Mouse (Mus musculus) kidney, embryonic 14.5 days (tissue): ENCODE results near the gene L2hgdh. TPM values are rescaled to one million over a fixed set of nuclear protein-coding genes. Genes with fewer than 3 reads are reported as not detected.
A peak's percentile ranks its signal among the peaks of the same experiment; 100 is the strongest.

ENCODE experiments used
- ATAC-seq: fragments of 200-750 bp; cut with Nextera tagmentation; 2 replicates; pipeline ENCODE4 v1.8.0; 2017; ENCODE audit warnings: moderate number of reproducible peaks, mild to moderate bottlenecking, moderate TSS enrichment, moderate library complexity; ENCODE audit not compliant: low FRiP score, low TSS enrichment
- H3K27ac ChIP-seq: fragments of 300-500 bp; sonication (generic); 2 replicates; pipeline ENCODE4 v1.5.1; 2014; ENCODE audit warnings: low read depth, mild to moderate bottlenecking, low read length, moderate library complexity, mixed read lengths
- H3K27me3 ChIP-seq: fragments of 300-500 bp; sonication (generic); 2 replicates; pipeline ENCODE4 v1.6.1; 2014; ENCODE audit warnings: mild to moderate bottlenecking, low read length; ENCODE audit not compliant: control insufficient read depth, insufficient read depth
- H3K36me3 ChIP-seq: fragments of 300-500 bp; sonication (generic); 2 replicates; pipeline ENCODE4 v1.6.1; 2014; ENCODE audit warnings: low read length, mixed read lengths; ENCODE audit not compliant: control insufficient read depth, insufficient read depth
- H3K4me1 ChIP-seq: fragments of 300-500 bp; sonication (generic); 2 replicates; pipeline ENCODE4 v1.6.1; 2014; ENCODE audit warnings: low read length, mixed read lengths; ENCODE audit not compliant: control insufficient read depth, insufficient read depth
- H3K4me2 ChIP-seq: fragments of 300-500 bp; sonication (generic); replicated peaks from 2 replicates; pipeline ENCODE4 v1.6.1; 2014; ENCODE audit warnings: low read depth, mild to moderate bottlenecking, low read length
- H3K4me3 ChIP-seq: fragments of 300-500 bp; sonication (generic); 2 replicates; pipeline ENCODE4 v1.5.1; 2014; ENCODE audit warnings: mild to moderate bottlenecking, low read length
- H3K9ac ChIP-seq: fragments of 300-500 bp; sonication (generic); 2 replicates; pipeline ENCODE4 v1.6.1; 2014; ENCODE audit warnings: low read depth, mild to moderate bottlenecking, low read length, moderate library complexity
- H3K9me3 ChIP-seq: fragments of 300-500 bp; sonication (generic); 2 replicates; pipeline ENCODE4 v1.6.1; 2016; ENCODE audit warnings: low read length; ENCODE audit not compliant: control insufficient read depth
- WGBS: fragments of 180-500 bp; shearing (Covaris S2); extraction: QIAGEN DNeasy Blood & Tissue Kit; methylation state at CpG from one replicate; pipeline ENCODE4 v1.1.7; 2014; 5-methylcytosine and 5-hydroxymethylcytosine counted together
- polyA plus RNA-seq: library from polyadenylated mRNA; unstranded; fragments of >200 nt; fragmentation: Nextera tagmentation; extraction: Ambion mirVana; gene quantifications from 2 replicates; pipeline ENCODE4 v1.2.1, GENCODE M21; 2014

Gene L2hgdh
- polyA plus RNA-seq, 1 experiment from 2014 or later: 19.5 TPM

DNA sequence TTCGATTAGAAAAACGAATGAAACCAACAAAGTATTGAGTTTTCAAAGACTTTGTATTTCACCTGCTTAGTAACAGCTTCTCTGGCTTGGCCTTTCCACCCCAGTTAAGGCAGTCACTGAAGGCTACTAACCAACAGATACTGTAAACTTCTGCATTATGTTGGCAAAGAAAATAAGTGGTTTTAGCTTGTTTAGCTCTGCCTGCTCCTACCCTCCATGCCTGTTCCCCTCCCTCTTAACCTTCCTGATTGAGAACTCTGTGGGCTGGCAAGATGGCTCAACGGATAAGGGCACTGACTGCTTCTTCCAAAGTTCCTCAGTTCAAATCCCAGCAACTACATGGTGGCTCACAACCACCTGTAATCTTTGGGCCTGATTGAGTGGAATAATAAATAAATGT lies 9.2 kb upstream of the L2hgdh start:
- WGBS: 82% methylated on average over 3 of the region's 3 CpGs
- H3K4me1 ChIP-seq: no peaks in the 10 kb centered on the region
- 0 out of 2 replicates have a peak, but pooled peaks have one; percentile 28 for ATAC-seq

GRCm38 (mm10) chr12:69733518-69733917 lies 8.8 kb upstream of the L2hgdh start:
- H3K9ac ChIP-seq: no peak overlapping the region
- no peaks in the 10 kb centered on the region for H3K36me3 ChIP-seq
- no peaks in the 10 kb centered on the region for H3K9me3 ChIP-seq
- ATAC-seq: no peak
- no peak overlapping the region for H3K27ac ChIP-seq
- no peaks in the 10 kb centered on the region for H3K27me3 ChIP-seq
- H3K4me1 ChIP-seq: no peaks in the 10 kb centered on the region
- WGBS: 7% methylated on average over 2 of the region's 2 CpGs
- H3K4me2 ChIP-seq: no peak overlapping the region
- H3K4me3 ChIP-seq: no peak overlapping the region

More for the DNA sequence above, 9.2 kb upstream of the L2hgdh start:
- Histone ChIP-seq H3K27ac (no peak overlapping the region), H3K4me2 (no peak overlapping the region), H3K36me3 (no peaks in the 10 kb centered on the region), H3K9me3 (no peaks in the 10 kb centered on the region), H3K27me3 (no peaks in the 10 kb centered on the region), H3K9ac (no peak overlapping the region), H3K4me3 (no peak overlapping the region)

- Histone ChIP-seq H3K27me3 (no peaks in the 10 kb centered on the region), H3K27ac (no peak overlapping the region), H3K36me3 (no peaks in the 10 kb centered on the region), H3K9ac (no peak overlapping the region), H3K9me3 (no peaks in the 10 kb centered on the region), H3K4me3 (no peak overlapping the region), H3K4me2 (no peak overlapping the region), H3K4me1 (no peaks in the 10 kb centered on the region)
- whole genome bisulfite sequencing: 49% methylated on average over 5 of the region's 5 CpGs
- no peak for ATAC-seq
Observed at GRCm38 (mm10) chr12:69732221-69732620, 7.5 kb upstream of the L2hgdh start.

DNA sequence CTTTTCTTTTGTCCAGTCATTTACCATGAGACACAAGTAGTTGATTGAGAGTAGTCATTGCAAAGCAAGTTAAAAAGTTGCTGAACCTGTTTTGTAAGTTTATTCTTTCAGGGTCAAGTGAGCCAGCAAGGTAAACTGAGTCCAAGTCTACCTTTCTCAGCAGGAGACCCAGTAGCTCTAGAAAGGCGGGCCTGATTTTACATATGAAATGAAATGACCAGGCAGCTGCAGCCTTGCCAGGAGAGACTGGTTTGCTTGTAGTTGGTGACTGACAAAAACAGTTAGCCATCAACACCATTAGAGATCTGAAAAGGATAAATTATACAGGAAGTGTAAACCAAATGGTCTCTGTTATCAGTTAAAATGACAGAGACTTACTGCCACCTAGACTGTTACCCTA lies 5.6 kb upstream of the L2hgdh start:
- Histone ChIP-seq H3K27ac (no peak overlapping the region), H3K9me3 (no peaks in the 10 kb centered on the region), H3K4me3 (no peak overlapping the region), H3K4me1 (0 out of 2 replicates have a peak, but pooled peaks cover 5% of the 10 kb centered on the region), H3K36me3 (no peaks in the 10 kb centered on the region), H3K9ac (no peak overlapping the region), H3K27me3 (no peaks in the 10 kb centered on the region), H3K4me2 (no peak overlapping the region)
- ATAC-seq: no peak
- WGBS: 94% methylated on average over 1 of the region's 1 CpGs

- Histone ChIP-seq H3K4me2 (no peak overlapping the region), H3K4me3 (no peak overlapping the region), H3K4me1 (0 out of 2 replicates have a peak, but pooled peaks cover 5% of the 10 kb centered on the region), H3K9me3 (no peaks in the 10 kb centered on the region), H3K27ac (no peak overlapping the region), H3K36me3 (no peaks in the 10 kb centered on the region), H3K27me3 (no peaks in the 10 kb centered on the region), H3K9ac (no peak overlapping the region)
- 100% methylated on average over 1 of the region's 1 CpGs for WGBS
- ATAC-seq: no peak
Observed at GRCm38 (mm10) chr12:69729246-69729645, 4.6 kb upstream of the L2hgdh start.

GRCm38 (mm10) chr12:69724018-69724710 lies 509 bp downstream of the L2hgdh start:
- H3K27ac ChIP-seq: peak overlapping the region; percentile 42; the same call in 1 of the 2 replicates

GRCm38 (mm10) chr12:69723376-69723775 lies 1.3 kb downstream of the L2hgdh start:
- H3K4me3 ChIP-seq: peak overlapping the region; percentile 79
- H3K27ac ChIP-seq: no peak overlapping the region
- H3K9me3 ChIP-seq: peaks cover 9% of the 10 kb centered on the region
- 61% methylated on average over 2 of the region's 2 CpGs for WGBS
- H3K36me3 ChIP-seq: peaks cover 5% of the 10 kb centered on the region; the same call in 1 of the 2 replicates
- ATAC-seq: no peak
- no peak overlapping the region for H3K9ac ChIP-seq
- no peaks in the 10 kb centered on the region for H3K27me3 ChIP-seq
- H3K4me1 ChIP-seq: peaks cover 12% of the 10 kb centered on the region
- H3K4me2 ChIP-seq: no peak overlapping the region

More at GRCm38 (mm10) chr12:69724018-69724710, 509 bp downstream of the L2hgdh start:
- Histone ChIP-seq H3K9me3 (peaks cover 6% of the 10 kb centered on the region), H3K4me3 (peak overlapping the region; percentile 79), H3K9ac (peak overlapping the region; percentile 66), H3K4me2 (peak overlapping the region; percentile 94), H3K27me3 (no peaks in the 10 kb centered on the region), H3K4me1 (peaks cover 12% of the 10 kb centered on the region), H3K36me3 (peaks cover 5% of the 10 kb centered on the region; the same call in 1 of the 2 replicates)
- peak; percentile 7 for ATAC-seq
- WGBS: 2% methylated on average over 24 of the region's 24 CpGs

DNA sequence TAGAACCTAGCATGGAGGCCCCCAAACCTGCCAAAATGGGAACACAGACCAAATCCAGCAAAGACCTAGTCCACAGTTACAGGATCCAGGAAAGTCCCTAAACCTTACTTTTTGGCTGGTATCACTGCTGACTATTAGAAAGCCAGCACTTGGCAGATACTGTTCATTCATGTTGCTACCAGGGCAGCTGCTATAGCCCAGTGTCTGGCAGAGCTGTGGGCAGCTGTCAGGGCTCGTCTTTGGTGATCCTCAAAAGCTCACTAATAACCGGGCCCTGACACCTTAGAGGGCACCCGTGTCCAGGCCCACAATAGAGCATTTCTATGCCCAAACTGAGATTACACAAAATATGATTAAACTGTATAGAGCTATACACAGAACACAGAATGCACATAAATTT lies 1.8 kb downstream of the L2hgdh start:
- no peak overlapping the region for H3K27ac ChIP-seq
- no peaks in the 10 kb centered on the region for H3K27me3 ChIP-seq
- H3K9ac ChIP-seq: no peak overlapping the region
- WGBS: 92% methylated on average over 3 of the region's 3 CpGs
- peaks cover 9% of the 10 kb centered on the region for H3K9me3 ChIP-seq
- peaks cover 12% of the 10 kb centered on the region for H3K4me1 ChIP-seq
- H3K4me2 ChIP-seq: no peak overlapping the region
- peaks cover 5% of the 10 kb centered on the region; the same call in 1 of the 2 replicates for H3K36me3 ChIP-seq
- no peak for ATAC-seq
- no peak overlapping the region for H3K4me3 ChIP-seq

GRCm38 (mm10) chr12:69713628-69714027 lies 11.0 kb downstream of the L2hgdh start:
- no peak overlapping the region for H3K27ac ChIP-seq
- no peaks in the 10 kb centered on the region for H3K27me3 ChIP-seq
- no peak overlapping the region for H3K4me2 ChIP-seq
- no peak overlapping the region for H3K4me3 ChIP-seq
- H3K9ac ChIP-seq: no peak overlapping the region
- H3K9me3 ChIP-seq: peaks cover 2% of the 10 kb centered on the region; the same call in 1 of the 2 replicates
- H3K4me1 ChIP-seq: no peaks in the 10 kb centered on the region
- no peak for ATAC-seq
- H3K36me3 ChIP-seq: peaks cover 3% of the 10 kb centered on the region; the same call in 1 of the 2 replicates
